Mouse (Mus musculus) E14TG2a.4 (cell line): ENCODE measurements at regions not wholly inside any gene's neighbourhood (a gene's known extent, or its start where the extent isn't known, plus 50 kb on each side); places are given as distances from the start of the nearest gene placed in this dataset.

ENCODE experiments used
- H3K27me3 ChIP-seq: 2 replicates; pipeline ENCODE4 v1.6.1; 2014; ENCODE audit warnings: low read length, control low read depth; ENCODE audit not compliant: insufficient read depth
- H3K36me3 ChIP-seq: 2 replicates; pipeline ENCODE4 v1.6.1; 2014; ENCODE audit warnings: low read length, control low read depth; ENCODE audit not compliant: insufficient read depth
- H3K4me1 ChIP-seq: replicated peaks from 2 replicates; pipeline ENCODE4 v1.6.1; 2014; ENCODE audit warnings: low read depth, low read length, control low read depth
- H3K4me3 ChIP-seq: replicated peaks from 2 replicates; pipeline ENCODE4 v1.5.1; 2014; ENCODE audit warnings: mild to moderate bottlenecking, low read length
- H3K9me3 ChIP-seq: 2 replicates; pipeline ENCODE4 v1.6.1; 2014; ENCODE audit warnings: low read length, control low read depth
- CTCF ChIP-seq: conservative IDR thresholded peaks from 2 replicates; pipeline ENCODE4 v1.5.1; 2014; ENCODE audit warnings: low read length
- NANOG ChIP-seq: IDR thresholded peaks from 2 replicates; pipeline ENCODE4 v1.6.1; 2014; ENCODE audit warnings: borderline replicate concordance, low read length, mixed read lengths
- POU5F1 ChIP-seq: IDR thresholded peaks from 2 replicates; pipeline ENCODE4 v1.6.1; 2014; ENCODE audit warnings: low read length, borderline replicate concordance

DNA sequence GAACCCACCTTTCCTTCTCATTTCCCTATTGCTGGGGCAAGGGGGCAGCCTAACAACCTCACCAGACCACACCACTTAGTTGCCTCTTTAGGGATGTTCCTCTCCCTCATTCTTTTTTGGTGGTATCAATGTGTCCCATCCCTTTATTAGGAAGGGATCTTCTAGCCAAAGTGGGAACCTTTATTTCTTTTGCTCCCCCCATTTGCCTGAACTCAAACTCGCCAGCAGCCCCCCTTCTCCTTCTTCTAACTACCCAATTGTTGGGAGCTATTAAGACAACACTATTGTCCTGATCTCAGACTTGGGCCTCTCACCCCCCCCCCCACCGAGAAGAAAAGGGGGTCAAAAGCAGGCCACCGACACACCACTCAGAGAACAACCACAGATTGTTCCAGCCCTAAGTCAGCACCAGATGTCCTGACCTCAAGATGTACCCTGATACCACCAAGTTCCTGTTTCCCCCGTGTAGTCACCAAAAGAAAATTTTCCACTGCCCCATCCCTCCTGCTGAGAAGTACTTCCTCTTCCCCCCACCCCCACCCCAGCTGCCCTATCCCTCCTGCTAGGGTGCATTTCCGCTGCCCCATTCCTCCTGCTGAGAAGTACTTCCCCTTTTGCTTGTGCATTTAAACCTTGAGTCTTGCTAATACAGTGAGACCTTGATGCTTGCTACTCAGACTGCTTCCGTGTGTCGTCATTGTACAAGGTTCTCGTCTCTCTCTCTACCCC, 84.4 kb downstream of the Tmem17 start:
- H3K36me3 ChIP-seq: peaks cover 43% of the 10 kb centered on the region
- TF ChIP-seq CTCF (no peak), NANOG (no peak), POU5F1 (no peak)
- H3K9me3 ChIP-seq: peaks cover 75% of the 10 kb centered on the region

DNA sequence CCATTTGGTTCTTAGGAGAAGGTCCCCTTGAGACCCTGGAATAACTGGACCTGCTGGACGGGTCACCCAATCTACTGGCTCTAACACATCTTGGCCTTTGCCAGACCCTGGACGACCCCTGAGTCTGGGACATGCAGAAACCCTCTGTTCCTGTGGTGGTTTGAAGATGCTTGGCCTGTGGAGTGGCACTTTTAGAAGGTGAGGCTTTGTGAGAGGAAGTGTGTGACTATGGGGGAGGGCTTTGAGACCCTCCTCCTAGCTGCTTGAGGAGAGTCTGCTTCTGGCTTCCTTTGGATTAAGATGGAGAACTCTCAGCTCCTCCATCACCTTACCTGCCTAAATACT, 84.9 kb downstream of the Tmem17 start:
- Histone ChIP-seq H3K4me3 (no peak overlapping the region), H3K4me1 (peaks cover 28% of the 10 kb centered on the region), H3K27me3 (no peaks in the 10 kb centered on the region), H3K9me3 (peaks cover 70% of the 10 kb centered on the region), H3K36me3 (peaks cover 46% of the 10 kb centered on the region)
- no peak for TF ChIP-seq POU5F1
- no peak for TF ChIP-seq NANOG
- no peak for TF ChIP-seq CTCF

More for the DNA sequence above, 84.4 kb downstream of the Tmem17 start:
- Histone ChIP-seq H3K4me1 (peaks cover 23% of the 10 kb centered on the region), H3K4me3 (no peak overlapping the region), H3K27me3 (no peaks in the 10 kb centered on the region)

DNA sequence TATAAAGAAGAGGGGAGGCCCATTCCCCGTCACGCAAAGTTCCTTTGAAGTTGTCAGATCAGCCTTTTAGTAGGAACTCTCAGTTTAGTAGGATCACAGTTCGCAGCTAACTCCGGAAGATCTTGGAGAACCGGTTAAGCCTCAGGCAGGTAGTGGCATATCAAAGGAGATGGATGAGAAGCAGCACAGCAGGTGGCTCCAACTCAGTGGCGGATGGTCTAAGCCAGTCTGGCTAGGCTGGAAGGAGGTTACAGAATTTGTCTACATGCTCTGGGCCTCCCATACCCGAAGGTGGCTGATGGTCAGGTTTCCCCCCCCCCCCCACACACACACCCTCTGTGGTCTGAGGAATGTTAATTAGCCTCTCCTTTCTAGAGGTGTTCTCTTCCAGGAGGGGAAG, 88.5 kb downstream of the Tmem17 start:
- Histone ChIP-seq H3K4me1 (peaks cover 60% of the 10 kb centered on the region), H3K9me3 (peaks cover 90% of the 10 kb centered on the region), H3K36me3 (peaks cover 79% of the 10 kb centered on the region), H3K27me3 (no peaks in the 10 kb centered on the region), H3K4me3 (0 out of 2 replicates have a peak overlapping the region, but pooled peaks have one; percentile 2)
- TF ChIP-seq NANOG: no peak
- TF ChIP-seq CTCF: no peak
- no peak for TF ChIP-seq POU5F1

DNA sequence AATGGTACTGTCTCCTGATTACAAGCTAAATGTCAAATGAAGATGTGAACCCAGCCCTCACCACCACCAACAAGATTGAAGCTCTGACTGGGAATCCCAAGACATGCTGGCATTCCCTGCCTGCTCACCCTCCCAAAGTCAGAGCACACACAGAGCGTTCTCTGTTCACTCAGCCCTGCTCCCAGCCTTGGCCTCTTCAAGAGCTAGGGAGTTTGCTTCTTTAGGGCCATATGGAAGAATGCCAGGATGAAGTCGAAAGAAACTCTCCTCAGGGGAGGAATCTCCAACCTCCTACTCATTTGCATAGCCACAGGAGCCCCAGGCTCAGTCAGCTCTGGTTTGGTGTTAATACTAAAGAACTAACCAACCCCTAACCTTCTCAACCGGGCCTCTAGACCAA, 90.1 kb downstream of the Tmem17 start:
- TF ChIP-seq POU5F1 (no peak), NANOG (no peak), CTCF (no peak)
- H3K36me3 ChIP-seq: peaks cover 84% of the 10 kb centered on the region

DNA sequence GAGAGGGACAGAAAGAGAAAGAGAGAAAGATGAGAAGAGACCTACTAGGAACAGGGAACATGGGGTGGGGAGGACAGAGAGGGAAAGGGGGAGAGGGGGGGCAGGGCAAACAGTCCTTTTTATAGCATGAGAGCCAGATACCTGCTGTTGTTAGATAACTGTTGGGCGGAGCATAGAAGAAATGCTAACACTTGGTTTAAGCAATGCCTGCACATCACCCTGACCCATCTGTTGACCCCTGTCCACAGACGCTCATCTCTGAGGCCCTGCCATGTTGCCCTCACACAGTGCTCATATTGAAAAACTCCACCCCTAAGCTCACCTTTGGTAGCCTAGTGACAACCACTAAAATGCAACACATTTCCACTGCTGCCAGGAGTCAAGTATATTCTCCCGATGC, 90.7 kb downstream of the Tmem17 start:
- Histone ChIP-seq H3K4me1 (peaks cover 79% of the 10 kb centered on the region), H3K36me3 (peaks cover 77% of the 10 kb centered on the region), H3K27me3 (no peaks in the 10 kb centered on the region), H3K9me3 (peaks cover 80% of the 10 kb centered on the region), H3K4me3 (peak overlapping the region; percentile 8; the same call in 1 of the 2 replicates)
- no peak for TF ChIP-seq NANOG
- no peak for TF ChIP-seq POU5F1
- no peak for TF ChIP-seq CTCF

More for the DNA sequence above, 90.1 kb downstream of the Tmem17 start:
- Histone ChIP-seq H3K4me1 (peaks cover 74% of the 10 kb centered on the region), H3K27me3 (no peaks in the 10 kb centered on the region), H3K9me3 (peaks cover 87% of the 10 kb centered on the region), H3K4me3 (0 out of 2 replicates have a peak overlapping the region, but pooled peaks have one; percentile 21)

DNA sequence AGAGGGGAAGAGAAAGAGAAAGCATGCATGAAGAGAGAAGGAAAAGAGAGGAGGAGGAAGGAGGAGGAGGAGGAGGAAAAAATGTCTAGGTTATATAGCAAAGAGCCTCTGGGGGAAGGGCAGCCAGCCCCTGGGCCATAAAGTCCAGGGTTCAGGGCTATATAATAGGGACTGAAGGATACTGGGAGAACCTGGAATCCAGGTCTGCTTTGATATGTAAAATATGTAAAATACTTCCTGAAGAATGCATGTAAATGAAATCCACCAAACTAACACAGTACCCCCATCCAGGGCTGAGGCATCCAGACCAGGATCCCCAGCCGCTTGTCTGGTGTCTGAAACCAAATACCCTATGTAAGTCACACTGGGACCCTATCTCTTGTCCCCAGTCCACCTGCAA, 91.5 kb downstream of the Tmem17 start:
- Histone ChIP-seq H3K4me3 (no peak overlapping the region), H3K4me1 (peaks cover 85% of the 10 kb centered on the region), H3K27me3 (no peaks in the 10 kb centered on the region), H3K36me3 (peaks cover 70% of the 10 kb centered on the region), H3K9me3 (peaks cover 72% of the 10 kb centered on the region)
- TF ChIP-seq CTCF: no peak
- TF ChIP-seq POU5F1: no peak
- no peak for TF ChIP-seq NANOG

DNA sequence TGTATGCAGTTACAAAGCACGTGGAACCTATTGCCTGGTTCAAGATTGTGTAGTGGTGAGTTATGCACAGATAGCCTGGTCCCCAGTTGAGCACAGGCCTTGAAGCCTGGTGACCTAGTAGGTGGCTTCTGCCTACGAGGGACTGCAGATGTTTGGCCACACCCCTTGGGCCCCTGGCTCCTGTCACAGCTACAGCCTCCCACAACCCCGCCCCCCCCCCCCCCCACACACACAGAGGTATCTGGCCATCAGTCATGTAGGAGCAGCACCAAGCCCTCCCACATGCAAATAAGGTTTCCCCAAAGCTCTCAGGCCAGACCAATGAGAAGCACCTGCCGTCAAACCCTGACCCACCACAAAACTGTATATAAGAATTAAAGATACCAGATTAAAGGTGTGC, 94.5 kb downstream of the Tmem17 start:
- Histone ChIP-seq H3K27me3 (no peaks in the 10 kb centered on the region), H3K36me3 (peaks cover 44% of the 10 kb centered on the region), H3K4me3 (peak overlapping the region; percentile 71), H3K4me1 (peaks cover 89% of the 10 kb centered on the region), H3K9me3 (peaks cover 46% of the 10 kb centered on the region)
- TF ChIP-seq POU5F1: no peak
- TF ChIP-seq NANOG: no peak
- no peak for TF ChIP-seq CTCF

DNA sequence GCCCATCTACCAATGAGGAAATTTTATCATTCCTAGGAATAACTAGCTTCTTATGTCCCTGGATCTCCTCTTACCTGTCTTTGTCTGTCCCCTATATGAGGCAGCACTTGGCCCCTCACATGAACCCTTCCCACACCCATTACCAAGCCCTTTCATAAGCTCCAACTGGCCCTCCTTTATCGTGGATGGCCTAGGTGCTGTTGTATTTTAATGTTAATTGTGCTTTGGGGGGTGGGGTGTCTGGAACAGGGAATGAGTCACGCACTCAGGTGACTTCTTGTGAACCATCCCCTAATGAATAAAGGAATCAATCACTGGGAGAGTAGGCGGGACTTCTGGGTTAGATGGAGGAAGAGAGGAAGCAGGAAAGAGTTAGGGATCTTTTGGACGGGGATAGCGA, 95.8 kb downstream of the Tmem17 start:
- peaks cover 38% of the 10 kb centered on the region for H3K36me3 ChIP-seq
- peaks cover 89% of the 10 kb centered on the region for H3K4me1 ChIP-seq
- H3K27me3 ChIP-seq: no peaks in the 10 kb centered on the region
- TF ChIP-seq POU5F1: 0 out of 2 replicates have a peak, but pooled peaks have one; percentile 21
- TF ChIP-seq CTCF: no peak
- TF ChIP-seq NANOG: peak; percentile 87
- peaks cover 42% of the 10 kb centered on the region for H3K9me3 ChIP-seq
- peak overlapping the region; percentile 79 for H3K4me3 ChIP-seq
